Mouse (Mus musculus) cerebellum, adult 9-11 months (tissue): Measurements from ENCODE around the gene Arhgap10.

Experiments used
- DNase-seq: peaks from one replicate; pipeline ENCODE4 v3.0.0; 2022

The Arhgap10 gene

DNA sequence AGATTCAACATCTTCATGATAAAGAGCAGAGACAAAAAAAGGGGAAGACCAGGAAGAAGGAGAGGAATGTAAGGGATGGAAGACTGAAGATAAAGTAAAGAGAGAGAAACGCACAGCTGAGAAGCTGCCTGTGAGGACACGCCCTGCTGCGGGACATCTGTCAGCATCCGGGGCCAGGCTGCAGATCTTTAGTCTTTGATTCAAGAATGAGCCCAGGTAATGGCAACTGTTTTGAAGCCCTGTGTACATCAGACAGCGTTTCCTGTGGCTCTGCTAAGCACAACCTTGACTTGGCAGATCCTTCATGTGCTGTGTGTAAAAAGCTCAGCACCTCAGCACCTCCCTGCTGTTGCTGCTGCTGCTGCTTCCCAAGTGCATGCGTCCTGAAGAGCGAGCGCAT lies 134.1 kb downstream of the Arhgap10 start:
- DNase-seq, result no peak

DNA sequence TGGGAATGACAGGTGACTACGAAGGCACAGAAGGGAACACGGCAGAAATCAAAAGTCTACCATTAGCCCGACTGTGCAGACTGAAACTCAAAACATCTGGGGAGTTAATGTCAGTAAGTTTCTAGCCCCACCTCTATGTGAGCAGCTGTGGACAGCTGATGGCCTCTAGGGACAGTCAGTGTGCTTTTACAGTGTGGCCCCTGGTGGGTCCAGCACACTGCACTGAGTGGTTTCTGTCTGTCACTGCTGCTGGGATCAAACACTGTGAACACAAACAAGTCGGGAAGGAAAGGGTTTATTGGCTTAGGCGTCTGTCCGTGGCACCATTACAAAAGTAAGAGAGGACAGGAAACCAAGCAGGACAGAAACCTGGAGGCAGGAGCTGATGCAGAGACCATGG lies 136.9 kb downstream of the Arhgap10 start:
- no peak for DNase-seq

DNA sequence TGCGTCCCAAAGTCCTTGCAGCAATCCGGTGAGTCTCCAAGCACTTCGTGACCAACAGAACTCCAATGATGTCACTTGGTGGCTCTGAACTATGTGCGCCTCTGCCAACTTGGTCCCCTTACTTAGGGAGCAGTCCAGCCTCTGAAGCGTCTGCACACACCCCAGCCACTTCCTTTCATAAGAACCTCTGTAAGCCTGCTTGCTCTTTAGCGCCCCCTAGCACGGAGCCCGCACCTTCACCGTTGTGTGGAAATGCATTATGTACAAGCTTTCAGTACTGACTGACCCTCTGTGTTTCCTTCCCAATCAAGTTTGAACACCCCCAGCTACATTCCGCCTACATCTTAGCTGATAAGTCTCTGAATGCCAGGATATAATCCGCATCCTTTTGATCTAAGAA lies 138.5 kb downstream of the Arhgap10 start:
- no peak for DNase-seq

DNA sequence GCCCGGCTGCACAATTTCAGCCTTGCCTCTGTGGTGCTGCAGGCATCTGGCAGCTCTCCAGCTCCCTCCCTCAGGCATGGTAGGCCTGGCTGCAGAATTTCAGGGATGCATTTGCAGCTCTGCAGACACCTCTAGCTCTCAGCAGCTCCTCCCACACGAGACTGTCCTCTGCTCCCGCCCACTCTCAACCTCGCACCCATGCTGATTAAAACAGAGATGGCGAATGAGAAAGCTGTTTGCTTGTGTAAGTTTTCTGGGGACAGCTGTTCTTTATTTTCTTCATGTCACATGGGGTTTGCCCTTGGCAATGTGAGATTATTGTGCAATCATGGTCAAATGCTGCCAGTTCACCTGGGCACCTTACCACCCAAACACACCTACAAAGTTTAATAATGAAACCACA lies 141.3 kb downstream of the Arhgap10 start:
- DNase-seq, result peak; percentile 57

DNA sequence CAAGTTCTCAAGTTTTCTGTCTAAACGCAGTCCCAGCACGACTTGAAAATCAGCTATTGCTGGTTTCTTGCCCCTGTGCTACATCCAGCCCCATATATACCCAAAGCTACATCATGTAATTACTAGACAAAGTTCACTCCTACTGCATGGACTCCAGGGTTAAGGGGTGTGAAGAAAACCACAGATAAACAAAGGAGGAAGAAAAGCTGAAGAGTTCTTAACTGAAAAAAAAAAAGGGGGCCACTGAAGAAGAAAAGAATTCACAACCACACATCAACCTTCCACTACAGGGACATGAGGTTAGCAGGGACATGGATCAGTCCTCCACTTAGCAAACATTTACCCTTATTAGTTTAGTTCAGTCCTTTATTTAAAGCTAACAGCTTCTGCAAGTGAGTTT lies 141.8 kb downstream of the Arhgap10 start:
- no peak for DNase-seq

DNA sequence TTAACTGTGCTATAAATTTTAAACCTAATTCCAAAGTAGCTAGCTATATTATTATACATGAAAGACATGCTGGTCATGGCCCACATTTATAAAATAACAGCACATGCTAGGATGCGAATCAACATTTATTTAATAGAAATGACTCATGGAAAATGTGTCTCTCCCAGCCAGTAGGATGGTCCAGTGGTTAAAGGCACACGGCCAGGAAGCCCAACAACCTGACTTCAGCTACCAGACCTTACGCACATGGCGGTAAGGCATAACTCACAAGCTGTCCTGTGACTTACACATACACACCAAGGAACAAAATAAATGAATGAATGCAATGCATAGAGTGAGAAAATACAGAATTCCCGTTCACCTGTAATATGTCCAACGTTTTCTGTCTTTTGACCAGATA lies 146.7 kb downstream of the Arhgap10 start:
- DNase-seq, result no peak

DNA sequence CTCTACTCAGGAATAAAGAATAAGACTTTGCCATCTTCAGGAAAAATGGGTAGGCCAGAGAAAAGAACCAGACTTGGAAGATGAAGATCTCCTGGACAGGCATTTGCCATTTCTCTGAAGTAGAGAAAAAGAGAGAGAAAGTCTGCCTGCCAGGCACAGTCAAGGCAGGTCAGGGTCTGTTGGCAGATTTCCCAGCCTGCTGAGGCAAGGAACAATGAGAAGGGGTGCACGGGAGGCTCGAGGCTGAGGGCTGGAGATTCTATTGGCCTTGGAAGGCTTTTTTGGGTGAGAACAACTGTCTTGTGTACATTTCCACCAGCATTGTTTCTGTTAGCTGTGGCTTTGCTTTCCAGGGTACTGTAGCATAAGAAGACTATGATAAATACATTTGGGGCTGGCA lies 147.4 kb downstream of the Arhgap10 start:
- DNase-seq, result no peak

DNA sequence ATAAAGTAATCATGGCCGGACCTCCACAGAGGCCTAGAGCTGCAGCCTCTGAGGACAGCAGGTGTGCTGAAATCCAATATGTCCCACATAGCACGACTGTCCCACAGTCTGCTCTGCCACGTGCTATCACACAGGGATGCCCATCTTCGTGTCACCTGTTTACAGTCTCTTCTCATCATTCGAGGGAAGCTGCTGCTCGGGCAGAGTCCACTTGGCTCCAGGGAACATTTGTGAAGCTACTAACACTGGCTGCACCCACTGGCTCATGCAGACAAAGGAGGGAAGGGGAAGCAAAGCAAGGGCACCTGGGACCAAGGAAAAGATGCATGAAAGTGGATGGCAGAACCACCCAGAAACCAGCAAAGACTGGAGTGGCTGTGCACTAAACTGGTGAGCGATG lies 148.1 kb downstream of the Arhgap10 start:
- DNase-seq, result no peak

DNA sequence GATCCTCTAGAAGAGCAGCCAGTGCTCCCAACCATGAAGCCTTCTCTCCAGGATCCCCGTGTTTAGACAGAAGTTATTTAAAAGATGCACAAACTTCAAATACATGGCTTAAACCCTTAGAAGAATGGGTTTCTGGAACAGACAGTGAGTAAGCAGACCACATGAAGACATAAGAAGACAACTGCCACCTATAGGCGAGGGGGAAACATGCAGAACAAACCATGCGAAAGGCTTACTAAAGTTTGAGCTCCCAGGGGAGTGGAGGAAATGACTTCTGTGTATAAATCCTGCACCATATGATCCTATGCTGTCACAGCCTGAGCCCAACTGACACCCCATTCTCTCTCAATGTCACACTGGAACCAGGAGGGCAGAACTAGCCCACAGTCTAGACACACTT lies 150.7 kb downstream of the Arhgap10 start:
- DNase-seq, result no peak

DNA sequence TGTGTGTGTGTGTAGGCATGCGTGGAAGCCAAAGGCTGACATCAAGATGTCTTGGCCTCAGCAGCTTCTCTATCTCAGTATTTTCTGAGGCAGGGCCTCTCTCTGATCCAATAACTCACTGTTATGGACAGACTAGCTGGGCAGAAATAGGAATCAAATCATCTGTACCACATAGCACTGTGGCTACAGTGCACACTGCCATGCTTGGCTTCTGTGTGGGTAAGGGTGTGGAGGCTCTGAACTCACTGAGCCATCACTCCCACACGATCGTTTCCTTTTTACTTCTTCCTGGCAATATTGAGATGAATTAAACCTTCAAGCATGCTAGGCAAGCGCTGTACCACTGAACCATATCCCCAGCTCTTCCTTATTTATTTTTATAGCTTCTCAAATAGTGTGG lies 151.3 kb downstream of the Arhgap10 start:
- no peak for DNase-seq

DNA sequence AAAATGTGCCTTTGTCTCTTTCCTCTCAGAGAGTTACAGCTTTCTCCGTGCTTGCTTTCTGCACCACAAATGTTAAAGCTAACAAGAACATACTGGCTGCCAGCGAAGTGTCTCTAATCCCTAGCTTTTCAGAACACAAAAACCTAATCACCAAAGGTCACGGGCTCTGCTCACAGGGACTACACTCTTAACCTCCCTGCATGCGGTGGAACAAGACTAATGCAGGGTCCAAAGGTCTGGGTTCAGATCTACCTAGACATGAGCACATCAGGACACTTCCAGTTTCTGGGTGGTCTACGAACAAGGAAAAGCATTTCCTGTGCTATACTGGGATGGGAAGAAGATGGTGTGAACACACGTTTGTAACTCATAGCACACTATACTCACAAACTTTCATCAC lies 151.8 kb downstream of the Arhgap10 start:
- no peak for DNase-seq

DNA sequence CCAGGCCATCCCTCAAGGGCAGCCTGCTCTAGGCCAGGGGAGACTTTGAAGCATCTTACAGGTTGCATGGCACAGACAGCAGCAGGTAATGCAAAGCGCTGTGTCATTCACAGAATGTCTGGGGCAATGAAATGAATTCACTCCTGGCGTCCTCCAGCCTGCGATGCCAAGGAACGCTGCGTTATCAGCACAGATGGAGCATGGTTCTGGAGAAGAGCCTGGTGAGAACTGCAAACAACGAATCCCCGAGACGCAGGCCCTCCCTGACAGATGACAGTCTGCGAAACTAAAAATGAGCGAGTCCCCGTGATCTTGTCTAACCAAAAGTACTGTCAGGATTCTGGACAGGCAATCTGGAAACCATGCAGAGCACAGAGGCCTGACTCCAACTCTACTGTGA lies 153.3 kb downstream of the Arhgap10 start:
- DNase-seq, result peak; percentile 63

DNA sequence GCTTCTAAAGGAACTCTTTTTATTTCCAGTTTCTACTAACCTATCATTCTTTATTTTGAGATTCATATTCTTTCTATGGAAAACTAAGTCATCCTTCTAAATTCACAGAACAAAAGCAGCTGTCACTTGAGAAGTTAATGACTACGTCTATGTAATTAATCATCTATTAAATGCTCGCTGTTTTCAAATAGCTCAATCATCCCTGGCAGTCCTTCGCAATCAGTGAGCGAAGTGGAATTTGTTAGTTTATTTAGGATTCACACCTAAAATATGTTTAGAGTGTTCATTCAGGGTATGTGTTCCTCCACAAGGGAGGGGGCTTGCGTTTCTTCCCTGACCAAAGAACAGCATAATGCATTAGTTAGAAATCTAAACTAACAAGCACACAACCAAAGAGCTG lies 156.9 kb downstream of the Arhgap10 start:
- no peak for DNase-seq

DNA sequence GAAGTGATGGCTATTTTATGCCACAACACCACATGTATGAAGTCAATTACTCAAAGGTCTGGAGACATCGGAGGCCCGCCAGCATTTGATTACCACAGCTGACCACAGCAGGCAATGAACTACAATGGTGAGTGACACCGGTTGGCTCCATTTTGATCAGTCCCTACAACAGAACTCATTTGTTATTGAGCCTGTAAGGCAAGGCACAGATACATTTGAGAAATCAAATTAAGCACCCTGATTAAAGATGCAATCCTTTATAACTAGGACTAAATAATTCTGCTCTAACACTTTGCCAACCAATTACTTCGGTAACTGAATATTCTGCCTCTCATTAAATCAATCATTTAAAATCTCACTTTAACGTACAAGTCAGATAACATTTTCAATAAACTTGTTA lies 157.3 kb downstream of the Arhgap10 start:
- no peak for DNase-seq

DNA sequence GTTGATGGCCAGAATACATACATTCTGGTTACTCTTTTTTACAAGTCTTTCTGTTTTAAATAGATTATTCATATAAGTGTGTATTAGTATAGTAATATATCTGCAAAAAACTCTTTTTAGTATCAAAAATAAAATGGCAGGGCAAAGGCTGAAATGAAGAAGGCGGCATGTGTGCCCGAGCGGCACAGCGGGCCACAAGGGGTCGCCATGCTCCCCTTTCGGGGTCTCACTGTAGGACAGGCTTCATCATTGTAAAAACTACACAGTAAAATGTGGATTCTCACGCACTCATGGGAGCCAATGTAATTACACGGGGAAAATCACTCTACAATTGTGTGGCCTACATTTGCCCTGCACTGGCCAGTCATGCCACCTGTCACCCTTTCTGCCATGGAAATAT lies 160.6 kb downstream of the Arhgap10 start:
- DNase-seq, result no peak

DNA sequence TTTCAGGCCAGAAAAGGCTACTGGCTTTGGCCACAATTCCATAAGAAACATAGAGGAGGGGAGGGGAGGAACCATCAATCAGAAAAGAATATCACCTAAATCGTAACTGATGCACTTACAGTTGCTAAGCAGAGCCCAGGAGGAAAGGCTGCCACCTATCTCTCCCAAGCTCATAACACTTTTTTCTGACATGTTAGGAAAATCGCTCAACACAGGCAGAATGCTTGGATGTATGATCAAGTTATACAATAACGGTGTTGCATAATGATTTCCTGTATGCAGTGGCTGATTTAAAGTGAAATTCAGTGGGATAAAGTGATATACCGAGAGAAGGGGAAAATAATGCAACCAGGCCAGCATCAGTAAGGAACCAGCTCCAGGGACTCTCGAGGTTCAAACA lies 162.4 kb downstream of the Arhgap10 start:
- DNase-seq, result no peak

DNA sequence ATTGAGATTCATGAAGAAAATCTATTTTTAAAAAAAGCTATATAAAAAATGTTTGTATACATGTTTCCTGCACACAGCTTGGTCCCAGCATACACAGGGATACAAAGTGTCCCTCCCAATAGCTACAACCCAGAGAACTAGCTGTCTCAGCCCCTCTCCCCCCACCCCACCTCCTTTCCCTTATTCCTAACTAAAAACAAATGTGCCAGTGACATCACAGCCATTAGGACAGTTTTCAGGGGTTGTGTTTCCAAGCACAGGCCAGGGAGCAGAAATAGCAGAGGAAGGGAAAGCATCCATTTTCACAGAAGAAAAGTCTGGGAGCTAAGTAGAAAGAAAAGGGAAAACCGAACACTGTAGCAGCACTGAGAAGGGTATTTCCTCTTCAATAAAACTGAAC lies 163.6 kb downstream of the Arhgap10 start:
- DNase-seq, result no peak

DNA sequence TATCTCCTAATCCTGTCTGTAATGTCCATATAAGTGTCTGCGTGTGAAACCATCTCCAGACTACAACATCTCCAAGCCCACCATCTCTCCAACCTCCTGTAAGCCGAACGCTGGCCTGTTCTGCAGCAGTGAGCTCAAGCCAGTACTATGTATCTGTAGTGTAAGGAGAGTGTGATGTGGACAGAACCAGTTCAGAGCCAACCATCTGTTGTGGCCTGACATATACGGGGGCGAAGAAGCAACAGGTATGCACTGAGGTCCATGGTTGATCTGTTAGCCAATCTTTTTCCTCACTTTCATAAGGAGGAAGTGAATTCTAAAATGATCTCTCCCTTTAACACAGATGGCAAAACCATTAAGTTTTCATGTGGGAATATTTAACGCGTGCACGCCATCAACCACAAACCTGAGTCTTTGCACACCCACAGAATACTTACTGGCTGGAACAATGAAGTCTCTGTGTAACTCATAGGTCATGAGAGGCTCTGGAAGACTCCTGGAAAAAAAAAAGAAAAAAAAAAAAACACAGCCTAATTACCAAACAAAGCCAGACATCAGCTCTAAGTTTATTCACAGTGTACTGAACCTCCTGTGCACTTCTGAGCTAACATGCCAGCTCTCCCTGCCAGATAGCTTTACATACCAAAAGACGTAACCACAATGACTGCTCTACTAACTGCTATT lies 166.4 kb downstream of the Arhgap10 start:
- no peak for DNase-seq

DNA sequence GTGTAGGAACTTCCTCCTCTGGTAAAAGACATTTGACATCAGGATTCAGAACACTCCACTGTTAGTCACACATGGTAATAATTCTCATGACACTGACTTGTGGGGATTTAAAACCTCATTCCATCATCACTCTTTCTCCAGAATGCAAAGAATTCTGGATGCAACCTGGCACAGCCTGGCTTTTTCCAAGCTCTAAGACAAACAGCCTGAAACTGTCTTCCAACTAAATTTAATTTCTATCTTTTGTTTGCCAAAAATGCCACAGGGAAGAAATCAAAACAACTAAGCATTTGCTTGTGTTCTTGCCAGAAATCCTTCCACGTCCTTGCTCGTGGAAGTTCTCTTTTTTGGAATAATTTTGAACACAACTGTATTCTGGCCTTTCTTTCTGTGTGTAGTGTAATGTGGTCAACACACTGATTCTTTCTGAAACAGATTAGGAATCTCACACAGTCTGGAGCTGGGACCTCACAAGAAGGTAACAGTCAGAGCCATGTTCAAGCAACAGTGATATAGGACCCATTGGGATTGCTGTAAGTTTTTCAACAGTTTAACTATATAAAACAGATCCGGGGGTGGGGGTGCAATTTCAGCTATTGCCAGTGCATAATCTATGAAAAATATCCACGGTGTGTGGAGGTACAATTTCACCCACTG lies 167.5 kb downstream of the Arhgap10 start:
- no peak for DNase-seq

DNA sequence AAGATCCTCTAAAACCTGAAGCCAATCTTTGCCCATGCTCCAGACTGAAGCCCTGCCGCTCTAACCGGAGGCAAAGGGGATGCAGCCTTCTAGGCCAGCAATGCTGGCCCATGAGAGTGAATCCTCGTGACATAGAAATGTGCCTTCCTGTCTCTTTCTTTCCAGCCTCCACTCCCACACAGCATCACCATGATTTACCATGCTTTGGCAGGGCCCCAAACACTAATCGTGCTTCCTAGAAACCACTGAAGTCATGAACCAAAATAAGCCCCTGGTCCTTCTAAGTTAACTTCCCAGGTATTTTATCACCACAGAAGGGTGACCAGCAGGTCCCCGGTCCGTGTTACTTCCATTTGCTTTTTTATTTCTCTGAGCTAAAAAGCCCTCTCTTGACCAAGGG lies 173.8 kb downstream of the Arhgap10 start:
- no peak for DNase-seq

DNA sequence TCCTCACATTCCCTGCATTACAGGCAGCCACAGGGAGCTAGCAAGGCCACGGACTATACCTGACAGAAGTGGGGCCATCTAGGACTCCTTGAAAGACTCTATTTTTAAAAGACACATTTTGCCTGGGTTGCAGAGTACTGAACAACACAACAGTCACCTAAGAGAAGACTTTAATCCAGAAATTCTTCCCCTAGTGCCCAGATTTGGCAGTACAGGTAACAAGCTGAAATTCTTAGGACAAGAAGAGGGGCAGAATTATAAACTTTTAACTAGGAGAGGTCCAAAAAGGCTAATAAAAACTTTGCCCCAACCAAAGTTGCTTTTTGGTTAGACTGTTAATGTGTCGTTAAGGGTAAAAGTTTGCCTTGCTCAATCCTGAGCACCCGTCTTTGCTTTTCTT lies 174.4 kb downstream of the Arhgap10 start:
- DNase-seq, result no peak

DNA sequence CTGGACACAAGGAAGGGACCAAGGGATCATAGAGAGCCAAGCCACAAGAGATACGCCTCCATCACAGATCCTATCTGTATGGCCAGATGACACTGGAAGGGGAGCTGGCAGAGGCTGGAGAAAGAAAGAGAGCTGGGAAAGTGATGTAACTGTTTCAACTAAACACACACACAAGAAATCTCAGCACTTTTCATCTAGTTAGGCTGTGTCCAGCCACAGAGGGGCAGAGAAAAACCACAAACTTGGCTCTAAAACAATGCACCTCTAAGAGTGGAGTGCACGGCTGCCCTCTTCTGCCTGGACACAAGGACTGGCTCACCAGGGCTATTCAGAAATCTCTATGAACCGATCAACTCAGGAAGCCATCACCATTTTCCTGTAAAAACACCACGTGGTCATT lies 175.6 kb downstream of the Arhgap10 start:
- DNase-seq, result no peak

DNA sequence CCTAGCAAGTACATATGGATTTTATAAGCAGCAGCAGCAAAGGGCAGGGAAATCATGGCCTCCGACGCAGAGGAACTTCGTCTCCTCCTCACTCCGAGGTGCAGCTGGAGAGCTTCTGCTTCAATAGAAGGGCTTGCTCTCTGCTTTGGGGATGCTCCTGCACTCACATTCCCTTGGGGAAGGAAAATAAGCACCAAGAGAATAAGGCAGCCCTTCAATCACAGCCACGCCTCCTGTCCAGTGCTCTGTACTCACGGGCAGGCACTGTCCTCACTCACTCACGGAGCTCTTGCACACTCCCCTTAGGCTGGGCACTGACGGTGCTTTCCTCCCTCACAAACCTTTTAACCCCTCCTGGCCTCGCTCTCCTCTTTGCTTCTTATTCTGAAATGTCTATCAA lies 176.4 kb downstream of the Arhgap10 start:
- no peak for DNase-seq

DNA sequence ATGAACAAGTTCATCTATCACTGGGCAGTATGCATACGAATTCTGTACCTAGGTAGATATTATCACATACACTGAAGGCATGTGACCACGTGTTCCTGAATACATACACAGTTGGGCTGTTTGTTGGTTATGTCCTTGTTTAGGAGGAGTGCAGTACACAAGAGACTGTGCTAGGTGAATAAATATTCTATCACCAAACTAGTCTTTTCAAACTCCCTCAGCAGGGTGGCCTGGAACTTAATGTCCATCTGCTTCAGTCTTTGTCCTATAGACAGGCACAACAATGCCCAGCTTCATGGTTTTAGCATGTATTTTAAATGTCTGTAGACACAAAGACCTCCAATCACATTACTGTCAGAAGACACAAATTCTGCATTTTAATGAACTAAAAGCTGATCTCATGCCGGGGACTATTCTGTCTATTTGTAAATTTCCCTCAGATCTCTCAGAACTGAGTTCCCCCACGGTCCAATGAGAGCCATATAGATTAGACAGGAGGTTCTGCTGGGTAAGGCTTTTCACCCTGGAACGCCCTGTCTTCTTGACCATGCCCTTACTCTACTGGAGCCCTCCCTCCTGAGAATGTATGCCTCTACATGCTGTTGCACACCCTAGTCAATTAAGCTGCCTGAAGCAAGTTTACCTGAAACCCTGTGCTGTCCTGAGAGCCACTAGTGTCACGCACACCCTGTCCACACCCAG lies 177.6 kb downstream of the Arhgap10 start:
- no peak for DNase-seq

DNA sequence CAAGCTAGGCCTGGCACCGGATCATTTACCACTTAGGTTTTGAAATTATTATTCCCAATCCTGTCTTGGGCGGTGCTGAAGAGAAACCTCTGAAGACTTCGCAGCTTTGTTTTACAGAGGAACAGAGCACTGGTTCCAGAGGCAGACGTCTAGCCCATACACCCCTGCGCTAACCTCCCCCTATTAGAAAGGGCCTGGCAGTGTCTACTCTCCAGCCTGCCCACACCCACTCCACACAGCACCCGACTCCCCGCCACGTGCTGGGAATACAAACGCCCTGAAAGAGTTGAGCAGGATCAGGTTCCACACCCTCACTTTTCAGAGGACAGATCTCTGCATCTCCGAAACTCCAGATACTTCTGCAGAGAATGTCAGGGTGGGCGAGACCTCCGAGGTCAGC lies 180.5 kb downstream of the Arhgap10 start:
- no peak for DNase-seq
